Mouse (Mus musculus) adipocyte (in vitro differentiated cells): ENCODE results near the gene 1500011B03Rik.
"Not testable (repeated sequence)": the region's sequence is repeated elsewhere in the genome, so short reads cannot be mapped to it uniquely, and the experiment has no call there.

Source experiments
- DNase-seq: peaks from one replicate; pipeline ENCODE4 v3.0.0-alpha.2; 2016; ENCODE audit warnings: low spot score

The 1500011B03Rik gene

DNA sequence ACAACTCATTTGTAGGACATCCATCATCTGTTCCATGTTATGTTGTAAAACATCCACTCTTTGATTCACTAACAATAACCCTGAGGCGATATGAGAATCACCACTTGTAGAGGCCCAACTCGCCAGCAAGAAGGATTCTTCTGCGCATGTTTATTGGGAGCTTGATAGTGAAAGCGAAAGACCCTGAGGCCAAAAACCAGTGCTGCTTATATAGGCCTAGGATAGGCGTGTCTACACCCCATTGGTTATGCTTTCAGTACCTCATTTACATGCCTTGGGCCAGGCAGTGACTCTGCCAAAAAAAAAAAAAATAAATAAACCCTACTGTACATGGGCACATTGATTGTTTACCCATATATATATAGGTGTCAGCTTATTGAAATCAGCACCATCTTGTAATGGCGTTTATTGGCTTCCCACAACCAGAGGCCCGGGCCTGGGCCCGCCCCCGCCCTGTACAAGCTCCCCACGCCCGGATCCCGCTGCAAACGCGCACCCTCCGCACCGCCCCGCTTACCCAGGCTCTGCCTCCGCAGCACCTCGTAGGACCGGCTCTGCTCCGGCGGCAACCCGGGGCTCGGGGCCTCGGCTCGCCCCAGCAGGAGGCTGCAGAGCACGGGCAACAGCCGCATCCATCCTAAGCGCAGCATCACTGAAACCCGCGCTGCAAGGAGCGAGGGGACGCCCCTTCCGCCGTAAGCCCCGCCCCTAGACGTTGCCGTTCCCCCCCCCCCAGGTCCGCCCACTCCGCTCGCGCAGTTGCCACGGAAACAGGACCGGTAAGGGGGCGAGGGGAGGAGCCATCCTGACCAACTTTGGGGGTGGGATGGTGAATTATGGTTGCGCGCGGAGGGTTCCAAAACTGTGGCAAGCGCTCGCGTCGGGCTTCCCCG is at the start of gene 1500011B03Rik:
Gene 1500011B03Rik (minus strand): TSS at position 673 of the 893 bp plus-strand sequence.
- no peak for DNase-seq

DNA sequence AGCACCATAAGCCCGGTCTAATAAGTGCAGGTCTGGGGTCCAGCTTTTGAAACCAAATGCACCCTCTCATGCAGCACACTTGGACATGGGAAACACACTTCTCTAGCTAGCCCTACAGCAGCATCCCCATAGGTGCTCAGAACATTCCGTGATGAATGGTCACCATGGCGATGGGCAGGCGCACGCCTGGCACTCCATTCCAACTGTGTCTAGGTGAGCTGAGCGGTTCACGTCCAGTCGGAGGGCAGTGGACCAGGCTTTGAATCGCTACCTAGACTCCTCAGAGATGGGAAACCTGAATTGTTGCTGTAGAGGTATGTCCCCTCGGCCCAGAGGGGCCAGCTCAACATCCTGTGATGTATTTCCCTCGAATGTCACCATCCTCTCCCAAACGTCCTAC is 42.0 kb upstream of the 1500011B03Rik start:
- no peak for DNase-seq

DNA sequence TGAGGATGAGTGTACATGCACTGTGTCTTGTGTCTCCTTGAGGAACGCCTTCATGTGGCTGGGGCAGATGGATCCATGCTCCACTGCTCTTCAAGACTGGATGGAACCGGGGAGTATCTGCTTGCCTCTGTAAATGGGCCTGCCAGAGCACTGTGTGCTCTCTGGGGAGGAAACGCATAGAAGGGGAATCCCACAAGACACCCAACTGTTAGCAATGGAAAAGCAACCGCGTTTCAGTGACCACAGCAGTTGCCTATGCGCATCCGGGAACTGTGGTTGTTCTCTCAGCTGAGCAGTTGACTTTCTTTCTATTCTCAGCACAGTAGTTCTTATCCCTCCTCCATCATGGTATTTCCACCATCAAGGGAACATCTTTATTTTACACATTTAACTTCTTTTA is 41.5 kb upstream of the 1500011B03Rik start:
- no peak for DNase-seq

DNA sequence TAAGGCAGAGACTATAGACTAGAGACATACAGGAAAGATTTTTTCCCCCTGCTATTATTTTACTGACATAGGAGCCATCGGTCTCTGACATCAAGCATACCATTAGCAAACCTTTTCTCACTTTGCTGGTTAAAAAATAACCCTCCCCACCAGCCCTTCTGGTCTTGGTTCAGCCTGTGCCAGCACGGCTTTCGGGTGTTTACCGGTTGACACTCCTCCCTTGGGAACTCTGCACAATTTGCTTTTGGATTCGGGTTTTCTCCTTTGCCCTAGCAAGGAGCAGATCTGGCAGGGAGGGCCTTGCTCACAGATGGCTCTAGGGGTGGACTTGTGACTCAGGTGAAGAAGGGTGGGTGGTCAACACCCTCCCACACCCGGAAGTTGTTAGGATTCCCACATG is 38.5 kb upstream of the 1500011B03Rik start:
- peak; percentile 77 for DNase-seq

DNA sequence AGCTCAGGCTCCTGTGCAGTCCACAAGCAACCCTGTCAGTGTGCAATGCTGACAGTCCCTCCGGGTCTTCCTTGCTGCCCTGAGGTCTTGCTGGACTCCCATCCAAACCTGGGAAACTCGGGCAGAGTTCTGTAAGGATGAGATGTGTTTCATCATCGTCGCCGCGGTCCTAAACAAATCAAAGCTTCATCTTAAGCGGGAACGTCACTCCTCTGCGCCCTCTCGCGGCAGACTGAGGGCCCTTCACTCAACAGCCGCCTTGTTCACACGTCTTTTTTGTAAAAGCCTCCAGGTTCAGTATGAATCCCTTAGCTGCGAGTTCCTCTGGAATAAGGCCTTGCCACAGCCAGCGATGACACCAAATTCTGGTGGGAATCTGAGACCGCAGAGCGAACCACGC is 36.0 kb upstream of the 1500011B03Rik start:
- no peak for DNase-seq

DNA sequence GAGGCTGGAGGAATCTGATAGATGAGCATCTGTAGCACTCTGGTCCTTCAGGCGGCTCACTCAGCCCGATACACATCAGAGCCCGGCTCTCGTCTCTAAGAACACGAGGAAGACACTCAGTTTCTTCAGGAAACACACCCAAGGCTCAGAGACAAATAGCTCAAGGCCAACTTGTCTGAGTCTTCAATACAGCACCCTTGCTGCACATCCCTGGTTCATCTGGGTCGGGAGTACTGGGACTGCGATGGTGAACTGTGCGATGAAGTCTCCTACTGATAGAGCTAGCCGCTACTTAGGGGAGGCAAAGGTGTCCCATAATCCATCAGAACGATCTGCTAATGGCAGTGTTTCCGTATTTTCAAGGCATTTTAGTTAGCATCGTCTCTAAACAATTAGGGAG is 35.3 kb upstream of the 1500011B03Rik start, which contains the start of gene Gm9936:
Gene Gm9936 (minus strand): TSS at position 101 of the 400 bp plus-strand sequence.
- DNase-seq = no peak

DNA sequence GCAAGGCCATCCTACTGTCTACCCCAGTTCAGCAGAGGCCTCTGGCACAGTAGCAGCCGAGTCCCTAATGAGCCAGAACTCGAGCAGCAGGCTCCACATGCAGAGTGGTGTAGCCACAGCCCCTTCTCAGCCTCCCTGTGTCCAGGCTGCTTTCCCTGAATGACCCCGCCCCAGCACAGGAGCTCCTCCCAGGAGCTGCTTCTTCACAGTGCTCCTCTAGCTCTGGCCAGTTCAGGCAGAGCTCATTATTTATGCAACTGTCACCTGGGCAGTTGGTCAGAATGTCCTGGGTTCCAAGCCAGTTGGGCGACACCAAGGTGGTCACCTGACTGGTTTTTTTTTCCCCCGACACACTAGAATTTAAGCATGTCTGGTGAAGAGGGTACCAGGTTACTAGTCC is 30.1 kb upstream of the 1500011B03Rik start, which contains the start of gene 4930519G04Rik:
Gene 4930519G04Rik (plus strand): TSS at position 301 of the 400 bp plus-strand sequence.
- not testable (repeated sequence) for DNase-seq

DNA sequence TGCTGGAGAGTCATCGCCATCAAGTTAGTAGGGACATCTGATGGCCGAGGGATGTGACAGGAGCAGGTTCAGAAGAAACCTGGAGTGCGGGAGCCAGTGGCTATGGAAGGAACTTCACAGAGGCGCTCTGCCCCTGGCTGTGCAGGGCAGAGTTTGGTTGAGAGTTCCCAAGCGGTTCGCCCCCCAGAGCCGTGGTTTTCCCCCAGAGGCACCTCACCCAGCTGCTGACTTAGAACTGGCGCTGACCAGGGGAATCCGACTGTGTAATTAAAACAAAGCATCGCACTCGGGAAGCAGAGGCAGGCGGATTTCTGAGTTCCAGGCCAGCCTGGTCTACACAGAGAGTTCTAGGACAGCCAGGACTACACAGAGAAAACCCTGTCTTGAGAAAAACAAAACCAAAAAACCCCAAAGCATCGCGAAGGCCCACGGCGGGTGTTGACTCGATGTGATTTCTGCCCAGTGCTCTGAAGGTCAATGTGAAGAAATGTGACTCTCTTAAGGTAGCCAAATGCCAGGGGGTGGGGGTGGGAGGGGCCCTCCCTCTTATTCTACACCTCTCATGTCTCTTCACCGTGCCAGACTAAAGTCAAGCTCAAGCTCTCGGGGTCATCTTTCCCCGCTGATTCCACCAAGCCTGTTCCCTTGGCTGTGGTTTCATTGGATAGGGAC is 28.4 kb upstream of the 1500011B03Rik start:
- DNase-seq = no peak

DNA sequence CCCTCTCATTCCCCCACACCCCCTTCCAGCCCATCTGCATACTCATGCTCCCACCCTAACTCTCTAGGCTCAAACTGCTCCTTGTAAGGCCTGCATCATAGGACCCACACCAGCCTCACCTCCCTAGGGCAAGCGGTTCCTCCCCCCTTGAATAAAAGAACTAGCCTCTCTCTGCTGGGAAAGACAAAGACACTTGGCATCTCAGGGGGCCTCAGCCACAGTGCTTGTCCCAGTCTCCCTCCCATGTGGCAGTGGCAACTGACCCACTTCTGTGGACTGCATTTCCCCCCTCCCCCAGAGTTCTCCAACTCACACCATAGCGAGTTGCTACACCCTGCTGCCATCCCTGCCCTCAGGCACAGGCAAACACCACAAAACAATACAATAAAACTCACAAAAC is 21.1 kb upstream of the 1500011B03Rik start:
- DNase-seq = not testable (repeated sequence)

DNA sequence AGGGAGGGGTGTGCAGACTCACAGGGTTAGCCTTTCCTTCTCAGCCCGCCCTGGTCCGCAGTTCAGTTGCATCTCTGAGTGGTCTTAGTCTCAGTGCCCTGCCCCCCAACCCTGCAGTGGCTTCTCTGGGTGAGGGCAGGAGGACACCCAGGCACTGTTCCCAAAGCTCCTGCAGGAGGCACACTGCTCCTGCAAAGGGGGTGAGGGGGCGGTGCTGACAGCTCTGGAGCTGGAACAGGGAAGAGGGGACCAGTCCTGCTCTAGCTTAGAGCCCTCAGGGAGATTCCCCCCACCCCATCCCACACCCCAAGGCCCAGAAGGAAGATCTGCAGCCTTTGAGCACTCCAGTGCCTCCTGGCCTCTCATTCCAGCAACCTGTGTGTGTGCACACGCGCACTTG is 19.4 kb upstream of the 1500011B03Rik start:
- DNase-seq = no peak

DNA sequence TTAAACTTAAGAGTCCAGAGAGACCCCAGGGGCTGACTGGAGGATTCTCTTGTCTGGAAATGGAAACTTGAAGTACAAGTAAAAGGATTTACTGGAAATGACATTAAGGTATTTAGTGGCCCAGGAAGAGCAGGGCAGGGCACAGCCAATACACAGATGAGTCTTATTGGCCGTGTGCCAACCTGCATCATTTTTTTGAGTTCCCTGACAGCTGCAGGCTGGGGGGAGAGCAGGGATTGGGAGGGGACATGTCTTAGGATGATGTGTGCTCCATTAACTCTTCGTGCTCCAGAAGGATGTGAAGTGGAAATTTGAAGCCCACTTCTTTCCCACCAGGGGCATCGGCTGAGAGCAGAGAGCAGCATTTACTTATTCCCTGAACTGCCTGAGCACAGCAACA is 18.9 kb upstream of the 1500011B03Rik start:
- DNase-seq = not testable (repeated sequence)

DNA sequence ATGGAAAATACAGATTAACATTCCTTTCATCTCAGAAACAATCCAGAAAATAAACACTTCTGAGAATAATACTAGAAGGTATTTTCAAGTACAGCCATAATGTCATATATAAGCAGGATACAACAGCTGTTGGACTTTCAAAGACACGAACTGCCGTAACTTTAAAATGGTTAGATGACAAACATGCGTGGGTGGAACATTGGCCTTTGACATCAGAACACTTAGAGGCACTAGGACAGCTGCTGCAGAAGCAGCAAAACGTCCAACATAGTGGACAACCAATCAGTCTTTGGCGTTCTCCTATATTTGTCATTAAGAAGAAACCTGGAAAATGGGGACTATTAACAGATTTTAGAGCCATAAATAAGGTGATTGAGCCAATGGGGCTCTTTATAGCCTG is 17.2 kb upstream of the 1500011B03Rik start:
- not testable (repeated sequence) for DNase-seq

DNA sequence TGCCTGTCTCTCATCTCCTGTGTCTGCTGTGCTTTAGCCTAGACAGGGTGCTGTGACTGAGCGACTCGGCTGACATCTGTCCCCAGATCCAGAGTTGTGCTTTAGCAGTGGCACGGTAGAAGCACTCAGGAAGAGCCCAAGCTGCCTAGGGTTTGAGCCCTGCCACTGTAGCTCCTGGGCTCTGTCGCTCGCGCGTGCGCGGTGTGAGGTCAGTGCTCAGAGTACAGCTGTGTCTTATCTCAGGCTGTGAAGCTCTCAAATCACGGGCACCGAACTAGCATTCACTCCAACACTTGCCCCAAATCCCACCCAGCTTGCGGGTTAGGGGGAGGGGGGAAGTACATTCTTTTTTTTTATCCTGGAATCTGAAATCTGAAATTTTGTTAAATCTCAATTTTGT is 13.6 kb upstream of the 1500011B03Rik start:
- no peak for DNase-seq

DNA sequence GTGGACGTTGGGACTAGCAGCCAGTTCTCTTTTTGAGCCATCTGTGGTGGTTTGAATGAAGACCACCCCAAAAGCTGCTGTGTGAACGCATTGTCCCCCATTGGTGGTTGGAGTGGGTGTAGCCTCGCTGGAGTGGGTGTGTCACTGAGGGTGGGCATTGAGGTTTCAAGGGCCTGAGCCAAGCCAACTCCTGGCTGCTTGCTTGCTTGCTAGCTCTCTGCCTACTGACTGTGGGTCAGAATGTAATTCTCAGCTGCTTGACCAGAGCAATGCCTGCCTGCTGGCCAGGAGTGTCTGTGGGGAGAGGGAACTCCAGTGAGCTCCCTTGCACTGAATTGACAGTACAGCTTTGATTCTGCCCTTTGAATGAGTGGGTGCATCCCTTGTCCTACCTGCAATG is 6.5 kb upstream of the 1500011B03Rik start:
- DNase-seq = no peak

DNA sequence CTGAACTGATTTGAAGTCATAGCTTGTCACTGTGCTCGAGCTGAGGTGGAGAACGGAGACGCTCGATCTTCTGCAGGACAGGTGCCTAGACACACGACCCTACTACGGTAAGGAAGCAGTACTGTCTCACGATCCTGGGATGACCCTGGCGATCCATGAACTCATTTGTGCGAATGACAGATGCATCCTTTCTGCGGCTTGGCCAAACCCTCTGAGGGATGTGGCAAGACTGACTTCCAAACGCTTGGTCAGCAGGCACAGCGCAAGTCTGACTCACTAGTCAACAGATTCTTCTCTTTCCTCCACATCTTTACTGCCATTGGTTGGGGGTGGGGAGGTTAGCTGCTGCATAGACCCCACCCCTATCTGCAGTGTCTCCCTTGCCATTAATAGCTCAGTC is 4.2 kb upstream of the 1500011B03Rik start:
- DNase-seq = peak; percentile 50

DNA sequence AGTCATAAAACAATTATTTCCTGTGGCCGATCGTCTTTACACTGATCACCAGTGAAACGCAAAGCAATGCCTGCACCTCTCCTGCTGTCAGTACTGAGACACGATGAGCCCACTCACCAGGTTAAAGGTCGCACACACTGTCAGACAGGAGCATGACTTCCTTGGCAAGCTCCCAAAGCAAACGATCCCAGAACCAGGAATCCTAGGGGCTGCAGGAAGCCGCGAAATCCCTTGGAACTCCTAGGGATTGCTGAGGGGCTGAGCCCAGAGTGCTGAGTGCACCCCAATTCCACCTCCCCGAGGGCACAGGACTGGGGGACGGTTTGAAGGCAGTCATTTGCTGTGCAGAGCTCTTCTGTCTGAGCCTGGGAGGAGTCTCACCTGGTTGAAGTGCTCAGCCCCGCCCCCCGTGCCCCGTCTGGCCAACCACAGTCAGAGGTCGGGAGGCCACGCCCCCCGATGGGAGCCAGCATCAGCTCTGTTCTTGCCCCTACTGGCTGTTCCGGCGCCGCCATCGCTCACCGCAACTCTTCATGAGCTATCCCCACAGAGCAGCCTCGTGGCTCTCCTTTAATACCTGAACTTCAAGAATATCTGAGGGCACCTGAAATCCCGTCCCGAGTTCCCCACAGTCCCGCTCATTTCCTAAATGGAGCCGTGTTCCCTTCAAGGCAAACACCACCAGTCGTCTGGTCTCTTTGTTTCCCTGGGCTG is 2.9 kb upstream of the 1500011B03Rik start:
- no peak for DNase-seq

DNA sequence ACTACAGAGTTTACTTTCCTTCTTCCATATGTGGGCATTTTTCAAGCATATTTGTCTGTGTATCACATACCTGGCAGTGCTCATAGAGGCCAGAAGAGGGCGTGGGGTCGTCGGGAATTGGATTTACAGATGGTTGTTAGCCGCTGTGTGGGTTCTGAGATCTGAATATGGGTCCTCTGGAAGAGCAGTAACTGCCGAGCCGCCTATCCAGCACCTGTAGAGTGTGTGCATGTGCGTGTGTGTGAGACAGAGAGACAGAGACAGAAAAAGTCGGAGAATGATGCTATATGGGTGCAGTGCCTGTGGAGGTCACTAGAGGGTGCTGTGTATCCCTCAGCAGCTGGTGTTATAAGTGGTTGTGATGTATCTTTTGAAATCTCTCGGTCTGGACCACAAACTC is 929 bp upstream of the 1500011B03Rik start:
- DNase-seq = no peak

DNA sequence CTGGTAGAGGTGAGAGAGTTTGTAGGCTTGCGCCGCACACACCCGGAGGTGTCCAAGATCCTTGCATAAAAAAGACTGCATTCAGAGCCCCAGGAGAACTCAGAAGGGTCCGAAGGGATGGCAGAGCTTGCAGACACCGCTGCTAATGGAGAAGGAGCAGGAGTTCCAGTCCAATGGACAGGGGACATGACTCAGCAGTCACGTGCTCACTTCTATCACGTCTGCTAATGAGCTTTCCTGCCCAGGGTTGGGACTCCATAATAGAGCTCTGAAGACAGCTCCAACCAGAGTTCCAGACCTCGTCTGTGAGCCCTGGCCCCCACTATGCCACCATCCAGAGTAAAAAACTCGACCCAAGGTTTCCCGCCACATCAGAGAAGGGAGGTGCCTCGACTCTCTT is 5.1 kb downstream of the 1500011B03Rik start:
- no peak for DNase-seq

DNA sequence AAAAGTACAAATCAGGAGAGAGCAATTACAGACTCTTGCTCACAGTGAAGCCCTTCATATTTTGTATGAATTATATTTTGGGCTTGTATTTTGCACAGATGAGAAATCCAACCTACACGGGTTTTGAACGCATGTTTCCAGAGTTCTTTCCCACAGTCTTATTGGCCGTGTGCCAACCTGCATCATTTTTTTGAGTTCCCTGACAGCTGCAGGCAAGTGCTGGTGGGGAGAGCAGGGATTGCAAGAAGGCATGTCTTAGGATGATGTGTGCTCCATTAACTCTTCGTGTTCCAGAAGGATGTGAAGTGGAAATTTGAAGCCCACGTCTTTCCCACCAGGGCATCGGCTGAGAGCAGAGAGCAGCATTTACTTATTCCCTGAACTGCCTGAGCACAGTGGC is 6.7 kb downstream of the 1500011B03Rik start:
- no peak for DNase-seq

DNA sequence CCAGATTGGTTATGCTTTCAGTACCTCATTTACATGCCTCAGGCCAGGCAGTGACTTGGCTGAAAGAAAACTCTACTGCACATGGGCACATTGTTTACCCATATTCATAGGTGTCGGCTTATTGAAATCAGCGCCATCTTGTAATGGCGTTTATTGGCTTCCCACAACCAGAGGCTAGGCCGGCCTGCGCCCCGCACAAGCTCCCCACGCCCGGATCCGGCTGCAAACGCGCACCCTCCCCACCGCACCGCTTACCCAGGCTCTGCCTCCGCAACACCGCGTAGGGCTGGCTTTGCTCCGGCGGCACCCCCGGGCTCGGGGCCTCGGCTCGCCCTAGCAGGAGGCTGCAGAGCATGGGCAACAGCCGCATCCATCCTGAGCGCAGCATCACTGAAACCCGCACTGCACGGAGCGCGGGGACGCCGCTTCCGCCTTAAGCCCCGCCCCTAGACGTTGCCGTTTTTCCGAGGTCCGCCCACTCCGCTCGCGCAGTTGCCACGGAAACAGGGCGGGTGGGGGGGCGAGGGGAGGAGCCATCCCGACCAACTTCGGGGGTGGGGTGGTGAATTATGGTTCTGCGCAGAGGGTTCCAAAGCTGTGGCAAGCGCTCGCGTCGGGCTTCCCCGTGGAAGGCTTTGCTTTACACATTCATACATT is 9.6 kb downstream of the 1500011B03Rik start:
- peak; percentile 82 for DNase-seq

DNA sequence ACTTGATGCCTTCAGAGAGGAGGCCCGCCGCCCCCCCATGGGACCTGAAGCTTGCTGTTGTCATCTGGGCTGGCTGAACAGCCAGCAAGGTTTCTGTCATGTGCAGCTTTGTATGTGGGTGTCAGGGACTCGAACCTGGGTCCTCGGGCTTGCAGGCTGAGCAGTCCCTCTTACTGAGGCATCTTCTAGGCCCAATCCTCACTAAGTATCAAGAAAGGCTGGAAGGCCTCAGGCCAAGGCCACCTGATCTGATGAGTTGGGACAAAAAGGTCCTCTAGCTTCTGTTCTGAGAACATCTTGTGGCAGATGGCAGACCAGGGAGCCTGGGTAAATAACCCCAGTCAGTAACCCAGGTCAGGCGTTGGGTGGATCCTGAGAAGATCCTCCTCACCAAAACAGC is 13.4 kb downstream of the 1500011B03Rik start:
- no peak for DNase-seq

DNA sequence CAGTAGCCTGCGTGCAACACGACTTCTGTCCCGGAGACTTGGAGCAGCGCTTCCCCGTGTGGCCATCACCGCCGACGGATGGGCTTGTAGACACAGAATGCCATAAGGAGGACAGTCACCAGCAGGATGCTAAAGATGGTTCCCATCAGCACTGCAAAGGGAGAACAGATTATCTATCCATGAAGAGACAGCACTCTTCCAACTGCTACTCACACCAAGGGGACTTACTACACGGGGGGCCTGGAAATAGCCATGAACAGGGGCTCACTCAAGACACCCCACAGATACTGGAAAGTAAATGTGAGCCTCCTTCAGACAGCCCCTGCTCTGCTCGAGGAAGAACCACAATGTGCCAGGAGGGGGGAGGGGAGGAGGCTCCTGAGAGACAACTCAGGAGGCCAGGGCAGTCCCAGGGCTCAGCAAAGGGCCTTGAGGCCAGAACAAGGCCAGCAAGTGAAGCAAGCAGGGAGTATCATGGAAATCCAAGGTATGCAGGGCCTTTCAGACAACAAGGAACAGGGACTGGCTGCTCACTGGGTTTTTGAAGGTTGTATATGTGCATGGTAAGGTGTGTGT is 14.0 kb downstream of the 1500011B03Rik start:
- peak; percentile 58 for DNase-seq
